Mouse (Mus musculus) gastrocnemius, postnatal 36 days (tissue): ENCODE measurements around the gene Art1. TPM values are rescaled to one million over a fixed set of nuclear protein-coding genes. Genes with fewer than 3 reads are reported as not detected.

ENCODE experiments used
- DNase-seq, 2 experiments: peaks; one replicate each; pipeline ENCODE4 v3.0.0; 2022
- intact Hi-C: fragments of 180-260 bp; cut with DNase I; formaldehyde crosslinking; loops from one replicate; pipeline ENCODE4 v1.15.1; 2025
- long read RNA-seq, 2 experiments: library from polyadenylated mRNA; stranded (forward); transcript quantifications; one replicate each; pipeline ENCODE4 v2.0.0; 2021
- total RNA-seq, 2 experiments: library from RNA; stranded (reverse); gene quantifications; 2 replicates each; pipeline ENCODE4 v1.2.3; 2021

The Art1 gene
- 100 to 1,000 TPM; 439 to 486 TPM for total RNA-seq
- long read RNA-seq, experiment 1, transcript Art1-201 (5 exons, 1,425 nt) = major isoform, 217 of 632 reads
- long read RNA-seq, experiment 1, partial matches to known transcripts = 259 of 632 reads
- long read RNA-seq, experiment 1, other reads (novel, unspliced or antisense) = 153 of 632 reads
- long read RNA-seq, experiment 2, transcript Art1-201 (5 exons, 1,425 nt) = major isoform, 315 of 792 reads
- long read RNA-seq, experiment 2, partial matches to known transcripts = 253 of 792 reads
- long read RNA-seq, experiment 2, other reads (novel, unspliced or antisense) = 219 of 792 reads

GRCm38 (mm10) chr7:102101487-102101886, at the start of gene Art1:
Gene Art1, plus strand, starts transcription at chr7:102101743.
- peak in 1 of 2 experiments; percentile 42 for DNase-seq
- intact Hi-C loops = no loop called here

DNA sequence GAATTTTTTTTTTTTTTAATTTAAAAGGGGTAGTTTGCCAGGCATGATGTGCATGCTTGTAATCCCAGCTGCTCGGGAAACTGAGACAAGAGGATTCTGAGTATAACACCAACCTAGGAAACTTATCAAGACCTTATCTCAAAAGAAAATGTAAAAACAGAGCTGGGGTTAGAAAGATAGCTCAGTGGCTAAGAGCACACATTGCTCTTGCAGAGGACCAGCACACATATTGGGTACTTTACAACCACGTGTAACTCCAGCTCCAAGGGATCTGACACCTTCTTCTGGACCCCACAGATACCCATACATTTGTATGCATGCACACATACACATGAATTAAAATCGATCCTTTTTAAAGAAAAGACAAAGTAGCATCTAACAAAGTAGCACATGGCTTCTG, 40.2 kb upstream of the Art1 start:
- no peak for DNase-seq
- intact Hi-C loops = no loop called here

GRCm38 (mm10) chr7:102062203-102062602, 39.3 kb upstream of the Art1 start:
- intact Hi-C loops = no loop called here

GRCm38 (mm10) chr7:102063891-102064290, 37.7 kb upstream of the Art1 start:
- no peak for DNase-seq
- intact Hi-C loops = no loop called here

More at GRCm38 (mm10) chr7:102062203-102062602, 39.3 kb upstream of the Art1 start:
- no peak for DNase-seq

- intact Hi-C loops = no loop called here
- no peak for DNase-seq
Observed at GRCm38 (mm10) chr7:102064655-102065045, 36.9 kb upstream of the Art1 start.

DNA sequence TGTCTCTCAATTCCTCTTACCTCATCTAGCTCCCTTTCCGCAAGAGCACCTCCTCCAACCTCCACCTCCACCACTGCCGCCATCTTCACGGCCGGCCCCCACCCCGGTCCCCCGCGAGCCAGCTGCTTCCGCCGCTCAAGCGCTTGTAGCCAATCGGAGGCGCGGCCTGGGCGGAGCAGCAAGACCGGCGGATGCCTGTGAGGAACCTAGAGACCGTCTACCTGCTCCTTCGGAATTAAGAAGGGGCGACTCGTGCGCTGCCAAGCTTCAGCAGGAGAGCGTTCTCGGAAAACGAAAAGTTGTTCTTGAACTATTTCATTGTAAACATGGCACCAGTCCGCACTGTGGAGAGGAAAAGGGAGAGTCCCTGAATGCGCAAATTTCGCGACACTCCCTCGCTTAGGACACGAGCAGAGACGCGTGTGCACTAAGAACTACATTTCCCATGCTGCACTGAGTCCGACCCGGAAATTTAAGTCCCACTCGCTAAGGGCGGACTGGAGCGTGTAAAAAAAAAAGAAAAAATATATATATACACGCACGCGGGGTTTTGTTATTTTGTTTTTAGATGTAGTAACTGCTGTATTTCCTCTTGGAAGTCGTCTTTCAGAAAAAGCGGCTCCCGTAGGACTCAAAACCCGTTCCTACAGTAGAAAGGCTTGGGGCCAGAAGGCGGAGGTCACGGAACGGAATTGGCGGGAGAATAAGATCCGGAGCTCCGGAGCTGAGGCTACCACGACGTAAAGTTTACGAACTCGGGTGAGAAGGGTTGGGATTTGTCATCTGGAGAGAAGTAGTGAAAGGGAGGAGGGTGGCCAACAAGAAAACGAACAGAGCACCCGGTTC, 36.3 kb upstream of the Art1 start, which contains the start of the genes Rnf121, Xndc1 and Xntrpc:
Gene Rnf121 (minus strand): TSS at position 424 of the 846 bp plus-strand sequence.
Gene Xndc1 (plus strand): TSS at position 466 of the 846 bp plus-strand sequence.
Gene Xntrpc (plus strand): TSS at position 668 of the 846 bp plus-strand sequence.
- intact Hi-C loops = no loop called here
- peak; percentile 91 for DNase-seq

DNA sequence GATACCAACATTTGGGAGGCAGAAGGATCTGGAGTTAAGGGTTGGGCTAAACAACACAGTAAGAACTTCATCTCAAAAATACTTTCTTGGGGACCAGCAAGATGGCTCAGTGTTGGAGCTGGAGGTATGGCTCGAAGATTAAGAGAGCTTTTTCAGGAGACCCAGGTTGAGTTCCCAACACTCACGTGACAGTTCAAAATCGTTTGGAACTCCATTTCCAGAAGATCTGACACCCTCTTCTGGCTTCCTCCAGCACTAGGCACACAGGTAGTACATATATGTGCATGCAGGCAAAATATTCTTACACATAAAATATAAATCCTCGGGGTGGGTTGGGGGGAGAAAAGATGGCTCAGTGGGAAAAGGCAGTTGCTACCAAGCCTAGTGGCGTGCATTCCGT, 35.2 kb upstream of the Art1 start:
- intact Hi-C loops = no loop called here
- no peak for DNase-seq

GRCm38 (mm10) chr7:102076714-102077296, 24.7 kb upstream of the Art1 start:
- DNase-seq = no peak
- intact Hi-C loops = loop anchor here (5.0 kb wide), 2 partner anchors 75 to 160 kb away; no protein-coding TSS in a partner anchor

DNA sequence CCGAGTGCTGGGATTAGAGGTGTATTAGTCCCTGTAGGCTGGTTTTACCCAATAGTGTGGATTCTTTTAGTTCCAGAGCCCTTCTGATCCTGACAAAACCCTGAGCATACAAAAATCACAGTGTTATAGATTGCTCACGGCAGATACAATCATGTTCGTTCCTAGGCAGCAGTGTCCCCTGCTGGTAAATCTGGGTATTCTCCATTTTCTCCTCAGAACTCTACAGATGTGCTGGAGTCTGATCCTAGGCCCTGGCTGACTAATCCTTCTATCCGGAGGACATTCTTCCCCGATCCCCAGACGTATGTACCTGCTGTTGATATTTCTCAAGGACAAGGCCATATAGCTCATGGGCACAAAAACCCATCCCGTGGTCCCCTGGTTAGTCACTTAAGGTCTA, 23.0 kb upstream of the Art1 start:
- intact Hi-C loops = loop anchor here (5.0 kb wide), 2 partner anchors 76 to 161 kb away; no protein-coding TSS in a partner anchor
- DNase-seq = no peak

DNA sequence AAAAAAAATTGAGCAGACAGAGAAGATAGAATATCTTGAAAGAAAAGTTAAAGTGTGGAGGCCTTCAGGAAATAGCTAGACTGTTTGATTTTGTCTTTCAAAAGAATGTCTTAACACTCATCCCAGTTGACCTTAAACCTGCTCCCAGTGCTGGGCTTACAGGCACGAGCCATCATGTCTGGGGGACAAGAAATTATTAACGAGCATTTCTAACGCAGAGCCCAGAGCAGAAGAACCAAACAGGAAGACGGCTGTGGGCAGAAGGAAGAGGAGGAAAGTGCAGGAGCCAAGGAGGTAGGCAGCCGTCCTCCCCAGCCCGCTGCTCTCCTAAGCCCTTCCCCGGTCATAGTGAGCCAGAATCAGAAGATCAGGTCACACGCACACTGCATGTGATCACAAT, 21.2 kb upstream of the Art1 start:
- intact Hi-C loops = no loop called here
- no peak for DNase-seq

DNA sequence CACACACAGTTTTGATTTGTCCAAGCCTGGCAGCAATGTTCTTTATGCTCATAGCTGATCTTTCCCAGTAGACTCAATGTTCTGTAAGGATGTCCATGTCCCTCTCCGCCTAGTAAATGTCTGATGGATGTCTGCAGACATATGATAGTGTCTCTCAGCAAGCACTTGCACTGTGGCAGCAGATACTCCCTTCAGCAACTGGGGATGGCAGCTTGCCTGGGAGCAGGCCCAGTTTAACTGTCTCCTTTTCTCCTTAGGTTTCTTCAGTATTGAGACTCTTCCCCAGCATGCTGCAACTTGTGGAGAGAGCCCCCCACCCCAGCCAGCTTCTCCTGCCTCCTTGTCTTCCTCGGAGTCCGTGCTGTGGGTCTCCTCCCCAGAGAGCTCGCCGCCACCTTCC, 19.8 kb upstream of the Art1 start:
- DNase-seq = no peak
- intact Hi-C loops = no loop called here

- intact Hi-C loops = no loop called here
Observed at GRCm38 (mm10) chr7:102082816-102083215, 18.7 kb upstream of the Art1 start, which contains the start of gene Trpc2. Gene Trpc2, plus strand, starts transcription at chr7:102083116.

DNA sequence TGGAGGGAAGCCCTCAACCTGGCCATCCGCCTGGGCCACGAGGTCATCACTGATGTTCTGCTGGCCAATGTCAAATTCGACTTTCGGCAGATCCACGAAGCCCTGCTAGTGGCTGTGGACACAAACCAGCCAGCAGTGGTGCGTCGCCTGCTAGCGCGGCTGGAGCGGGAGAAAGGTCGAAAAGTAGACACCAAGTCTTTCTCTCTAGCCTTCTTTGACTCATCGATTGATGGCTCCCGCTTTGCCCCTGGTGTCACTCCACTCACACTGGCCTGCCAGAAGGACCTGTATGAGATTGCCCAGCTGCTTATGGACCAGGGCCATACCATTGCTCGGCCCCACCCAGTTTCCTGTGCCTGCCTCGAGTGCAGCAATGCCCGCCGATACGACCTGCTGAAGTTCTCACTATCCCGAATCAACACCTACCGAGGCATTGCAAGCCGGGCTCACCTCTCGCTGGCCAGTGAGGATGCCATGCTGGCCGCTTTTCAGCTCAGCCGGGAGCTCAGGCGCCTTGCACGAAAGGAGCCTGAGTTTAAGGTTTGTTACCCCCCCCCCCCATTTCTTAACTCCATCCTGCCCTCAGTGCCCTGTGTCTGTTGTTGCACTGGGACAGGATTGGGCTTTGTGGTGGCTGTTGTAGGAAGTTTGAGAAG, 17.4 kb upstream of the Art1 start:
- DNase-seq = no peak
- intact Hi-C loops = no loop called here

More at GRCm38 (mm10) chr7:102082816-102083215, 18.7 kb upstream of the Art1 start, which contains the start of gene Trpc2:
- no peak for DNase-seq

DNA sequence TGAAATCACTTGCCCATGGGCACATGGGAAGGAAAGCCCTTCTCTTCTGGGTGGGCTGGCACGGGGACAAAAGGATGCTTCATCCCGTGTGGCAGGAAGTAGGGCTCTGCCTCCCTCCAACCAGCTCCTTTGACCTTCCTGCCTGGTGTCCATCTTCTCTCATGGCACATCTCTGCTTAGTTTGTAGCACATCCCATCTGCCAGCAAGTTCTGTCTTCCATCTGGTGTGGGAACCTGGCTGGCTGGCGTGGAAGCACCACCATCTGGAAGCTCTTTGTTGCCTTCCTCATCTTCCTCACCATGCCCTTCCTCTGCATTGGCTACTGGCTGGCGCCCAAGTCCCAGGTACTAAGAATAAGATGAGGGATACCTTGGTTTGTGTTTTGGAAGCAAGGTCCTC, 14.2 kb upstream of the Art1 start:
- intact Hi-C loops = no loop called here
- no peak for DNase-seq

DNA sequence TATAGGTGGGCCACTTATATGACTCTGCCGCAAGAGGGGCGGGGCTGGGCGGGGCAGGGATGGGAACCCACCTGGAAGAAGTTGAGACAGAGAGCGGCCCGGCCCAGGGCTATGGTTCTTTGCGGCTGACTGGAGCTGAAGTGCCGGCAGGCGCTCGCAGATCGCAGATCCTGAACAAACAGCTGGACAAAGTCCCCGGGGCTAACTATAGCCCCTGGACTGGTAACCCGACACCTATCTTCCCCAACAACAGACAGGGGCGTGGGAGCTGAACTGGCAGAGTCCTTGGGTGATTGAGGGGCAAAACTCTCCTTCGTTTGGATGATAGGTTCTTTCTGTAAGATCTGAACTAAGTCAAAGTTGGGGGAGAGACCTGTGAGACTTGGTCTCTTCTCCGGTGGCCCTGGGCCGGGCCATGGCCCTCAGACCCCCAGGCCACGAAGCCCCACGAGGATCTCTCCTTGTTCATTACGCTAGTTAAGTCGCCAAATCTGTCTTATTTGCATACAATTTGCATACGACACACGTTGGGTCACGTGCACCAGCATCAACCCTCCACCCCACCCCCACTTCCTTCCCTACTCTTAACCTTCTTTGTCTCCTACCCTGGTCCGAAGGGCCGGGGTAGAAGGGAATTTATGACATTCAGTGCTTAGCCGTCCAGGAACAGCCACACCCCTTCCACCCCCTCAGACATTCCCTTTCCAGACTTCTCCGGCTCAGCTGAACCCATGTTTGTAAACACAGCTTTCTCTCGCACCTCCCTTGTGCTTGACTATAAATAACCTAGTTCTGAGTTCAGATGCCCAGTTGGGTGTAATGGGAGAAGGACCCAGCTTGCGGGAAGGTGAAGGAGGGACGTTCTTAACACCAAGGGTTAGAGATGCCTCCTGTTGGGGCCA, 1.5 kb upstream of the Art1 start:
- DNase-seq = no peak
- intact Hi-C loops = no loop called here

- DNase-seq = no peak
- intact Hi-C loops = no loop called here
Observed at GRCm38 (mm10) chr7:102100868-102101267, 675 bp upstream of the Art1 start.

DNA sequence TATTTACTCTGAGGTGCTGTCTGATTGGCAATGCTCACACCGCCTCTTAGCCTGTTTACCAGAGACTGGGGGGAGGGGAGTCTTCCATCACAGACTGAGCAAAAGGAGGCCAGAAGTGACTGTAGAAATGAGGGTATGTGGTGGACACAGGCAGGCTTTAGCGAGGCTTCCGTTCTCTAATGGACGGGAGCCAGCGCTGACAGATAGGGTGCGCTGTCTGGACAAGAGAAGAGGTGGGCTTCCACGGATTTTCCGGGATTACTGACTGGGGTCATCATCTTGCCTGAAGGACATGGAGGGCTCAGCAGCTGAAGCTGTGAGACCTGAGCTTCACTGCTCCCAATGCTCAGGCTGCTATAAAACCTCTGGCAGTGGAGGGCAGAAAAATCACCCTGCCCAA, 698 bp downstream of the Art1 start:
- intact Hi-C loops = no loop called here
- no peak for DNase-seq

DNA sequence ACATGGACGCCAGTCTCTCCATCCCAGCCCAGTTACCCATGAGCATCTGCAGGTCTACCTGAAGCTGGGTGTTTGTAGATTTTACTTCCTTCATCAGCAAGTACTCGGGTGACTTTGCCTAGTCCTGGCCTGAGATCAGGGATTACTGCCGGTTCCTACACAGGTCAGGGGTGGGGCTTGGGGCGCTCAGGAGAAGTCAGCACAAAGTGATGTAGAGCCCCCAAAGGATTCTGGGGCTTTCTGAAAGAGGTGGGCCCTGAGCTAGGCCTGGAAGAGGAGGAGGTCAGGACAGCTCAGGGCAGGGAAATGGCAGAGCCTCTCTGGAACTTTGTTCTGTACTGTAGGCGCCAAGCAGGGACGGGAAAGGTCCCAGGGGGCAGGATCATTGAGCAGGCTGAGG, 1.2 kb downstream of the Art1 start:
- no peak for DNase-seq

GRCm38 (mm10) chr7:102103555-102103954, 2.0 kb downstream of the Art1 start:
- intact Hi-C loops = no loop called here
- no peak for DNase-seq

More for the DNA sequence above, 1.2 kb downstream of the Art1 start:
- intact Hi-C loops = no loop called here
